Mouse (Mus musculus): ENCODE measurements around the gene Npm3.

Gene Npm3
- long read RNA-seq, experiment 1, partial matches to known transcripts, result 2 of 3 reads
- long read RNA-seq, experiment 1, other reads (novel, unspliced or antisense), result 0 of 3 reads
- long read RNA-seq, experiment 2, partial matches to known transcripts, result 1 of 1 reads
- long read RNA-seq, experiment 2, other reads (novel, unspliced or antisense), result 0 of 1 reads

GRCm38 (mm10) chr19:45749243-45750043 is at the start of gene Npm3:
Gene Npm3, minus strand, starts transcription at chr19:45749591.
- intact Hi-C loops (cut with DNase I), result loop anchor here (5.0 kb wide), 1 partner anchor 527 kb away; no protein-coding TSS in a partner anchor

DNA sequence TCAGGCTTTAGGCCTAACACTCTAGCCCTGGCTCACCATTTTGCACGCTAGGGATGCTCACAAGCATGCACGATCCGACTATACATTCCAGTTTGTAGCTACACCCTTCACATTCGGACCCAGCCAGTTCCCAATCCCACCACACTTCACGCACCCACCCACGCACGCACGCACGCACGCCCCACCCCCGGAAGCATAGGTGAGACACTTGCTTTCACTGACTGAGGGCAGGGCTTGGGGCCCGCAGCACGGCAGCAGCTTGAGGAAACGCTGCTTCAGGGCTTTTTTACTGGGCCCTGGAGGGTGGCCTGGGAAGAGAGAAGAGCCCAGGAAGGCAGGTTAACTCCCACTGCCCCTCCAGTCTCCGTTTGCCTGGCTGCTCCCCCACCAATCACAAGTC is 47.5 kb upstream of the Npm3 start:
- intact Hi-C loops (cut with DNase I), result no loop called here

GRCm38 (mm10) chr19:45796061-45796556 is 46.7 kb upstream of the Npm3 start:
- intact Hi-C loops (cut with DNase I), result no loop called here

GRCm38 (mm10) chr19:45795406-45795944 is 46.1 kb upstream of the Npm3 start:
- intact Hi-C loops (cut with DNase I), result no loop called here

DNA sequence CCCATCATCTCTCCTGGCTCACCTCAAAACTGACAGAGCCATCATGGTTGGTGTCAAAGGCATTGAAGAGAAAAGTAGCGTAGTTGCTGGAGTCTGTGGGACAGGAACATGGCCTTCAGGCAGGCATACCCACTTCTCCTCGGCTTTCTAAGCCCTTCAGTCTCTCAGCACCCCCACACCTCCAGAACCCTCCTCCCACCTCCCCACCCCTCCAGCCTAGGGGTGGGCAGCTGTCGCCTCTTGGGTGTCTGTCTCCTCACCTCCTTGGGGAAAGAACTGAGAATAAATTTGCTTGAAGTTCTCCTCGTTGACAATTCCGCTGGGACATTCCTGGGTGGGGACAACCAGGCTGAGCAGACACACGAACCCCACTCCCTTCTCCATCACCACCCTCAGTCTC is 45.3 kb upstream of the Npm3 start:
- intact Hi-C loops (cut with DNase I), result no loop called here

- intact Hi-C loops (cut with DNase I), result no loop called here
Measured at GRCm38 (mm10) chr19:45792404-45792803, 43.0 kb upstream of the Npm3 start.

DNA sequence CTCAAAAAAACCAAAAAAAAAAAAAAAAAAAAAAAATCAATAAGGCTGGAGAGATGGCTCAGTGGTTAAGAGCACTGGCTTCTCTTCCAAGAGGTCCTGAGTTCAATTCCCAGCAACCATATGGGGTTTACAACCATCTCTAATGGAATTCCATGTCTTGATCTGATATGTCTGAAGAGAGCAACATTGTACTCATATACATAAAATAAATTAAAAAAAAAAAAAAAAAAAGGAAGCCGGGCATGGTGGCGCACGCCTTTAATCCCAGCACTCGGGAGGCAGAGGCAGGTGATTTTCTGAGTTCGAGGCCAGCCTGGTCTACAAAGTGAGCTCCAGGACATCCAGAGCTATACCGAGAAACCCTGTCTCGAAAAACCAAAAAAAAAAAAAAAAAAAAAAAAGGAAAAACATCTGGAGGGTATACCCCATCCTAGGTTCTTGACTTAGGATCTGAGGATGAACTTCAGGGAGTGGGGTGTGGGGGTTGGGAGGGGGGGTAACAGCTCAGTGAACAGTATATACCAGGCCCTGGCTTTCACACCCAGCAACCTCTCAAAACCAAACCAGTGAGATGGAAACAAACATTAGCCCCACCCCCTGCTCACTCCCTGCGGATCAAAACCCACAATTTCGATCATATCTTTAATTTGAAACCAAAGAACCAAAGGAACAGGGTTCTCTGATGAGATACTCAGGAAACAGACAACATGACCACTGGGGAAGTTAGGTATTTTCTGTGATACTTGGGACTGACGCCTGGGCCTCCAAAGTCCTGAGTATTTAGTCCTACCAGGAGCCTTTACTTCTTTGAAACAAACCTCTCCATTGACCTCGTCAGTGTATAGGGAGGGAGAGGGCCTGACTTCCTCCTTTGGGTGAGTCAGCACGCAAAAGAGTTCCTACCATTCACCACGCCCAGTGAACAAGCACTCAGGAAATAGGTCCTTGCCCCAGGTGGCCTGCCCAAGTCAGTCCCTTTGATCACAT is 40.8 kb upstream of the Npm3 start:
- intact Hi-C loops (cut with DNase I), result no loop called here

DNA sequence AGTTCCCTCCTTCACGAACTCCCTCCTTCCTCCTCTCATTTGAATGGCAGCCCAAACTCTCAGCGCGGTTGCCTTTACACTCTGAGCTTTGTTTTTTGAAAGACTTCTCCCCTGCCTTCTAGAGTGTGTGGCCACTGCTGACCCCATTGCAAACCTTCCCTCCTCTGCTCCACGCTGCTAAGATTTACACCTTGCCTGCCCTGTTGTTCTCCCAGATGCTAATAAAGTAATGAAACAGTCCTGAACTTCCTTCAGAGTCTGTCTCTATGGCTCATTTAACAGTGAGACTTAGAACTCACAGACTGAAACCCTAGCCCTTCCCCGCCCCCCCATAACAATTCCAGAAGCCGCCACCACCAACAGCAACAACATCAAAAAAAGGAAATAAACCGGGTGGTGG is 40.0 kb upstream of the Npm3 start:
- intact Hi-C loops (cut with DNase I), result no loop called here

DNA sequence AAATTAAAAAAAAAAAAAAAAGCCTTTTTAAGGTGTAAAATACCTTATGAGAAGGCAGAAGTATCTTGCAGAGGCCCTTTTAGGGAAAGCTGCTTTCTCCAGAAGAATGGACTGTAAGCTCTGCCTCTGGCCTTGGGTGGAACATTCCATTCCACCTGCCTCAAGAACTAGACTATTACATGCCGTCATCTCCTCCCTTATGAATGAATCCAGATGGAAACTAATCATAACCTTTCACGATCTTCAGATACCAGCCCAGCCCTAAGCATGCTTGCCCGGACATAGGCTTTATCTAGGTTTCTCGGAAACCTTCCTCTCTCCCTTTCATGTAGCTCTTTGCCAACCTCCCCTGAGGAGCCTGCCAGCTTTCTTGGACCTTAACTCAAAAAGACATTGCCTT is 38.9 kb upstream of the Npm3 start:
- intact Hi-C loops (cut with DNase I), result no loop called here

- intact Hi-C loops (cut with DNase I), result no loop called here
Measured at GRCm38 (mm10) chr19:45787450-45787849, 38.1 kb upstream of the Npm3 start.

DNA sequence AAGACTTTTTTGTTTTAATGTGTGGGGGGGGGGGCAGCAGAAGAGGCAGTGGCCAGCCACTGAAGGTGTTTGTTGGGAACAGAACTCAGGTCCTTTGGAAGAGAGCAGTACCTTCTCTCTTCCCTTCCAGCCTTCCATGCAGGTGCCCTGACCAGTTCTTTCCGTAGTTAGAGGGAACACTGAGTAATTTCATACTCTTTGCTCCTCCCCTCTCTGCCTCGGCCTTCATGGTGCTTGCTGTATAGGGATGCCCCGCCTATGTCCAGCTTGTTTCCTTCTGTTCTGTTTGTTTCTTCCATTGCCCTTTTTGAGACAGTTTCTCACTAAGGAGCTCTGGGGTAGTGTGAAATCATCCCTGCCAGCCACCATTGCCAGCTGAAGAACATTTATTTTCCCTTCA is 36.1 kb upstream of the Npm3 start:
- intact Hi-C loops (cut with DNase I), result no loop called here

GRCm38 (mm10) chr19:45783933-45784576 is 34.7 kb upstream of the Npm3 start:
- intact Hi-C loops (cut with DNase I), result no loop called here

- intact Hi-C loops (cut with DNase I), result no loop called here
Measured at GRCm38 (mm10) chr19:45783181-45783932, 34.0 kb upstream of the Npm3 start, which contains the start of gene Mgea5. Gene Mgea5, minus strand, starts transcription at chr19:45783837.

GRCm38 (mm10) chr19:45782315-45783001 is 33.1 kb upstream of the Npm3 start:
- intact Hi-C loops (cut with DNase I), result no loop called here

DNA sequence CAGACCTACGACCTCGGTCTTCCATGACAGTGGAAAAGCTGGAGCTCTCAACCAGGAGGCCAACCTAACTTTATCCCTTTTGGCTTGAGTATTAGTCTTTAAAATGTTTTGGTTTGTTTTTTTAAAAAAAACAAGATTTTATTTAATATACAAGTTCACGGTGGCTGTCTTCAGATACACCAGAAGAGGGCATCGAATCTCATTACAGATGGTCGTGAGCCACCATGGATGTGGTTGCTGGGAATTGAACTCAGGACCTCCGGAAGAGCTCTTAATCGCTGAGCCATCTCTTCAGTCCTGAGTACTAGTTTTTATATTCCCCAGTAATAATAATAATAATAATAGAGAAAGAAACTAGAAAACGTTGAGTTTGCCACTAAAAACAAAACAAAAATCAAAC is 32.3 kb upstream of the Npm3 start:
- intact Hi-C loops (cut with DNase I), result no loop called here

DNA sequence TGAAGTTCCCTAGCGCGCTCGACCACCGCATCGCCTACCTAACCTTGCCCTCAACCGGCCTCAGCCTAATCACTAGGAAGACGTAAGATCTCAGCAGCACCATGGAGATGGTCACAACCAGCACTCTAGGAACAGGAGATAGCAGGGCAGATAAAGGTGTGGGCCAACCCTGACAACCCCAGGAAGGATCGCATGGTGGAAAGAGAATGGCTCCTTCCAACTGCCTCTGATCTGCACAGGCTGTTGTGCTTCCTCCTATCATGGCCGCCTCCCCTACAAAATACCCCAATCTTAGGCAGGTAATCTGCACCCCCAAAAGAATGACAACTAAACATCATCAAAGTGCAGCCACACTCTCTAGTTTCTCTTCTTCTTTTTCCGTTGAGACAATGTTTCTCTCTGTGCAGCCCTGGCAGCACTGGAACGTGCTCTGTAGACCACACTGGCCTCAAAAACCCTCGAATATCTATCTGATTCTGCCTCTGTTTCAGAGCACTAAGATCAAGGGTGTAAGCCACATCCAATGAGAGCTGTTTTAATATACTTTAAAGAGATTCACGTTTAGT is 31.0 kb upstream of the Npm3 start:
- intact Hi-C loops (cut with DNase I), result no loop called here

GRCm38 (mm10) chr19:45775486-45775885 is 26.1 kb upstream of the Npm3 start:
- intact Hi-C loops (cut with DNase I), result no loop called here

GRCm38 (mm10) chr19:45771501-45771900 is 22.1 kb upstream of the Npm3 start:
- intact Hi-C loops (cut with DNase I), result no loop called here

DNA sequence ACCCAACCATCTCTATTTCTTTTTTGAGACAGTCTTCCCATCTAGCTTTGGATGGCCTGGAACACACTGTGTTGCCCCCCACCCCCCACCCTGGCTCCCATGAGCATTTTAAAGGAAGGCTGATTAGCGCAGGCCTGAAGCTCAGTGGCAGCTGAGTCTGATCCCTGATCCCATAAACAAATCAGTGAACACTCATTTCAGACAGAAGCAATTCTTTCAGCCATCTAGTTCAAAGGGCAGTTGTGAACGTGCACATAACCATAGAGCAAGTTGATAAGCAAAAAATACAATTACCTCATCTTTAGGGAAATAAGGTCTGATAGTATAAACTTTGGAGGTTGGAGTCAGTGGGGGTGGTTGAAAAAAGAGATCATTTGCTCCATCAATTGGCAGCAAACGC is 11.4 kb upstream of the Npm3 start:
- intact Hi-C loops (cut with DNase I), result no loop called here
